Mouse (Mus musculus): ENCODE data around the gene Gucy1a1. TPM values are rescaled to one million over a fixed set of nuclear protein-coding genes. Genes with fewer than 3 reads are reported as not detected.

Gene Gucy1a1
- polyA plus RNA-seq, 1 experiment = 16.5 TPM

- no peak for DNase-seq (ENCODE audit: low read depth)
- no peak for TF ChIP-seq POLR2A (IDR thresholded peaks at IDR 0.05; ENCODE audit: borderline replicate concordance, extremely low read depth, insufficient read depth, insufficient read length, poor library complexity, severe bottlenecking)
- no peak for TF ChIP-seq CTCF (IDR thresholded peaks at IDR 0.05; ENCODE audit: borderline replicate concordance, extremely low read depth, insufficient read depth, insufficient read length)
Measured at GRCm38 (mm10) chr3:82044902-82045301, 100.7 kb downstream of the Gucy1a1 start.

- TF ChIP-seq POLR2A (IDR thresholded peaks at IDR 0.05; ENCODE audit: borderline replicate concordance, extremely low read depth, insufficient read depth, insufficient read length, poor library complexity, severe bottlenecking) (no peak), CTCF (IDR thresholded peaks at IDR 0.05; ENCODE audit: borderline replicate concordance, extremely low read depth, insufficient read depth, insufficient read length) (no peak)
- no peak for DNase-seq (ENCODE audit: low read depth)
Measured at GRCm38 (mm10) chr3:82043676-82044075, 101.9 kb downstream of the Gucy1a1 start.

Other genes with a start within 250 kb of the Gucy1a1 start
- 4.1 and 4.4 TPM in 2 replicates for gene Ctso, start 213.2 kb downstream of the Gucy1a1 start, polyA plus RNA-seq (2012; rRNA removed)
- 0.04 and 0.18 TPM in 2 replicates for gene Tdo2, start 169.6 kb downstream of the Gucy1a1 start, polyA plus RNA-seq (2012; rRNA removed)
- gene Asic5, start 163.5 kb downstream of the Gucy1a1 start, polyA plus RNA-seq (2012; rRNA removed) = 0.07 TPM in 1 of 2 replicates, not detected in the other
- 26.9 and 27.1 TPM in 2 replicates for gene Gucy1b1, start 71.1 kb downstream of the Gucy1a1 start, polyA plus RNA-seq (2012; rRNA removed)
- gene Map9, start 212.3 kb upstream of the Gucy1a1 start, polyA plus RNA-seq (2012; rRNA removed) = 22.3 and 32.5 TPM in 2 replicates